Mouse (Mus musculus): ENCODE data around the gene Gmppb.

DNA sequence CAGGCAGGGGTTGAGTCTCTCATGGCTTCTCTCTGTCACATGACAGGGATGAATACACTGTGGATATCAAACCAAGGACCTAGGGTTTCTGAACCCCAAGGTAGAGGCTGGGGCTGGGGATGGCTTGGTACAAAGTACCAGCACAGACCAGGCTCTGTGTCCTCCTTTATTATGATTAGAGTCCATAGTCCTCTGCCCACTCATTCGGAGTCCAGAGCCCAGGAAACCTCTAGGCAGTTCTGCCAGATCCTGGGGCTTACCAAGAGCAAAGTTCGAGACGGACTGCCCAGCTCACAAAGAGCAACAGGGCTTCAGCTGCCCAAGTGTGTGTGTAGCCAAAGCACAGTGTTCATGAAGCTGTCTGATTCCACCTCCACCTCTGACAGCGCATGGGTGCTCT is 36.2 kb downstream of the Gmppb start:
- TF ChIP-seq CTCF (IDR thresholded peaks at IDR 0.05; ENCODE audit: extremely low read depth, insufficient read depth, low read length) (no peak), POLR2A (IDR thresholded peaks at IDR 0.05; ENCODE audit: extremely low read depth, insufficient read depth, low read length) (no peak)
